Mouse (Mus musculus) adrenal gland, postnatal 36 days (tissue): ENCODE measurements at regions not wholly inside any gene's neighbourhood (a gene's known extent, or its start where the extent isn't known, plus 50 kb on each side); places are given as distances from the start of the nearest gene placed in this dataset.

Experiments
- DNase-seq, 2 experiments: peaks; one replicate each; pipeline ENCODE4 v3.0.0; 2021; ENCODE audit warnings: mixed read lengths in 1 of 2

DNA sequence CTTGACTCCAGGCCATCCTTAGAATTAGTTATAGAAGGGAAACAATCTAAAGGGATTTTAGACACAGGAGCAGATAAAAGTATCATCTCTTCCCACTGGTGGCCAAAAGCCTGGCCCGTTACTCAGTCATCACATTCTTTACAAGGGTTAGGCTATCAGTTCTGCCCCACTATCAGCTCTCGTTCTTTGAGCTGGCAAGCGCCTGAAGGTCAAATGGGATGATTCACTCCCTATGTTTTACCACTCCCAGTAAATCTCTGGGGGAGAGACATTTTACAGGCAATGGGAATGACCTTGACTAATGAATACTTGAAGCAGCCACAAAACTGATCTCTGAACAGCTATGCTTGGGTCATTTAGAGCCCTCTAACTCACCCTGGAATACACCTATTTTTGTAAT lies 70.8 kb downstream of the Gm4847 start:
- DNase-seq, result peak; percentile 38 to 55

GRCm38 (mm10) chr1:166571776-166572175 lies 74.4 kb upstream of the Gm4846 start:
- DNase-seq, result no peak
